Mouse (Mus musculus) heart, postnatal 0 days (tissue): ENCODE data around the gene Lap3. TPM values are rescaled to one million over a fixed set of nuclear protein-coding genes. Genes with fewer than 3 reads are reported as not detected.

Source experiments
- ATAC-seq: fragments of 200-750 bp; cut with Nextera tagmentation; 2 replicates; pipeline ENCODE4 v1.8.0; 2017; ENCODE audit warnings: low read depth, moderate number of reproducible peaks, moderate library complexity; ENCODE audit not compliant: insufficient read depth
- DNase-seq: peaks from one replicate; pipeline ENCODE4 v3.0.0-alpha.2; 2016; ENCODE audit warnings: low spot score
- H3K27ac ChIP-seq: fragments of 300-500 bp; sonication (generic); 2 replicates; pipeline ENCODE4 v1.5.1; 2014; ENCODE audit warnings: low read depth, mild to moderate bottlenecking
- H3K27me3 ChIP-seq: fragments of 300-500 bp; sonication (generic); 2 replicates; pipeline ENCODE4 v1.6.1; 2014; ENCODE audit warnings: low read length, mixed read lengths; ENCODE audit not compliant: control insufficient read depth, insufficient read depth
- H3K36me3 ChIP-seq: fragments of 300-500 bp; sonication (generic); replicated peaks from 2 replicates; pipeline ENCODE4 v1.6.1; 2014; ENCODE audit warnings: low read length, mixed read lengths; ENCODE audit not compliant: control insufficient read depth, insufficient read depth
- H3K4me1 ChIP-seq: fragments of 300-500 bp; sonication (generic); 2 replicates; pipeline ENCODE4 v1.6.1; 2014; ENCODE audit warnings: antibody characterized with exemption; ENCODE audit not compliant: control insufficient read depth, insufficient read depth
- H3K4me2 ChIP-seq: fragments of 300-500 bp; sonication (generic); 2 replicates; pipeline ENCODE4 v1.6.1; 2014; ENCODE audit warnings: low read depth, mild to moderate bottlenecking, low read length, moderate library complexity
- H3K4me3 ChIP-seq: fragments of 300-500 bp; sonication (generic); 2 replicates; pipeline ENCODE4 v1.5.1; 2014; ENCODE audit warnings: low read depth, low read length
- H3K9ac ChIP-seq: fragments of 300-500 bp; sonication (generic); replicated peaks from 2 replicates; pipeline ENCODE4 v1.6.1; 2014; ENCODE audit warnings: low read depth, low read length, mixed read lengths
- H3K9me3 ChIP-seq: fragments of 300-500 bp; sonication (generic); replicated peaks from 2 replicates; pipeline ENCODE4 v1.6.1; 2016; ENCODE audit warnings: low read length; ENCODE audit not compliant: control insufficient read depth
- CTCF ChIP-seq: IDR thresholded peaks from 2 replicates; pipeline ENCODE4 v1.5.1; 2016; ENCODE audit warnings: antibody characterized with exemption, control low read depth, low read depth
- EP300 ChIP-seq: IDR thresholded peaks from 2 replicates; pipeline ENCODE4 v1.6.1; 2016; ENCODE audit warnings: antibody characterized with exemption, low read depth
- WGBS: fragments of 180-500 bp; shearing (Covaris S2); extraction: QIAGEN DNeasy Blood & Tissue Kit; methylation state at CpG from one replicate; pipeline ENCODE4 v1.1.7; 2014; 5-methylcytosine and 5-hydroxymethylcytosine counted together
- polyA plus RNA-seq: library from polyadenylated mRNA; unstranded; fragments of >200 nt; fragmentation: Nextera tagmentation; extraction: Ambion mirVana; gene quantifications from 2 replicates; pipeline ENCODE4 v1.2.1, GENCODE M21; 2015
- total RNA-seq: library from RNA; depleted of rRNA; stranded (reverse); fragments of >200 nt; gene quantifications from 2 replicates; pipeline ENCODE4 v1.2.3, GENCODE M21; 2014; ENCODE audit warnings: low replicate concordance

Gene Lap3
- total and polyA plus RNA-seq, 2 experiments from 2014 or later, result 28.7 to 57.2 TPM

DNA sequence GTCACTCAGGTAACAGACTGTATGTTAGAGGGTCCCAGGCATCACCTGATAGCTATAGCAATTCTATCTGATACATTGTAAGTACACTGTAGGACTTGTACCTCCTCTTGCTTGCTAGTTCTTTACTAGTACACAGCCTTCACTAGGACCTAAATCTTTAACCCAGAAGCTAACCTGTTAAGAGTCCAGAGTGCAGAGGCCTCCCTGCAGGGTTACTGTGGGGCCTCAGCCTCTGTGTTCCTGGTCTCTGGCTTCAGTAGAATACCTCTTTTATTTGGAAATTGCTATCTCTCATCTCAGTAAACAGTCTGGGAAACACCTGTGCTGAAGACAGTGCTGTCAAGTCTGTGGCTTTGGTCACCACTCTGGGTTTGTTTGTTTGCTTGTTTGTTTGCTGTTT, 2.9 kb downstream of the Lap3 start:
- H3K4me2 ChIP-seq, result no peak overlapping the region

DNA sequence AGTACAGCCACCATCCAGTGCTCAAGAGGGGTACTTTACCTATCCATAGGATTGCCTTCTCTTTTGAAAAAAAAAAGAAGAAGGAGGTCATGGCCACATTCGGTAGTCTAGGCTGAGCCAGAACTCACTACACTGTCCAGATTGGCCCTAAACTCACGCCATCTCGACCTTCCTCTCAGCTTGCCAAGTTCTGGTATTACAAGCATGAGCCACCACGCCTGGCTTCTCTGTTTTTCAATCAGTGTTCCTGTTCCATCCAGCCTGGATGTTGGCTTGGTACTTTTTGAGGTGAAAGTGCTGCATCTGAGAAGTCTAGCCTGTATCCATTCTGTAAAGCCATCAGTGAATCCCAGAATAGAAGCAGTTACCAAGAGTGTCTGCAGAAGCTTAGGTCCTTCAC, 3.3 kb downstream of the Lap3 start:
- DNase-seq, result no peak
- no peak for TF ChIP-seq EP300
- TF ChIP-seq CTCF, result no peak
- no peak for ATAC-seq
- Histone ChIP-seq H3K27ac (no peak overlapping the region), H3K4me2 (no peak overlapping the region), H3K9me3 (no peaks in the 10 kb centered on the region), H3K36me3 (peaks cover 53% of the 10 kb centered on the region), H3K27me3 (no peaks in the 10 kb centered on the region), H3K4me3 (no peak overlapping the region), H3K9ac (no peak overlapping the region), H3K4me1 (peaks cover 9% of the 10 kb centered on the region; the same call in 1 of the 2 replicates)
- 86% methylated on average over 4 of the region's 4 CpGs for WGBS

More for the DNA sequence above, 2.9 kb downstream of the Lap3 start:
- H3K4me3 ChIP-seq, result no peak overlapping the region
- no peak overlapping the region for H3K27ac ChIP-seq
- ATAC-seq (no peak), DNase-seq (no peak)
- no peaks in the 10 kb centered on the region for H3K9me3 ChIP-seq
- peaks cover 49% of the 10 kb centered on the region for H3K36me3 ChIP-seq
- TF ChIP-seq CTCF (no peak), EP300 (no peak)
- H3K4me1 ChIP-seq, result peaks cover 9% of the 10 kb centered on the region; the same call in 1 of the 2 replicates
- no peak overlapping the region for H3K9ac ChIP-seq
- no peaks in the 10 kb centered on the region for H3K27me3 ChIP-seq

DNA sequence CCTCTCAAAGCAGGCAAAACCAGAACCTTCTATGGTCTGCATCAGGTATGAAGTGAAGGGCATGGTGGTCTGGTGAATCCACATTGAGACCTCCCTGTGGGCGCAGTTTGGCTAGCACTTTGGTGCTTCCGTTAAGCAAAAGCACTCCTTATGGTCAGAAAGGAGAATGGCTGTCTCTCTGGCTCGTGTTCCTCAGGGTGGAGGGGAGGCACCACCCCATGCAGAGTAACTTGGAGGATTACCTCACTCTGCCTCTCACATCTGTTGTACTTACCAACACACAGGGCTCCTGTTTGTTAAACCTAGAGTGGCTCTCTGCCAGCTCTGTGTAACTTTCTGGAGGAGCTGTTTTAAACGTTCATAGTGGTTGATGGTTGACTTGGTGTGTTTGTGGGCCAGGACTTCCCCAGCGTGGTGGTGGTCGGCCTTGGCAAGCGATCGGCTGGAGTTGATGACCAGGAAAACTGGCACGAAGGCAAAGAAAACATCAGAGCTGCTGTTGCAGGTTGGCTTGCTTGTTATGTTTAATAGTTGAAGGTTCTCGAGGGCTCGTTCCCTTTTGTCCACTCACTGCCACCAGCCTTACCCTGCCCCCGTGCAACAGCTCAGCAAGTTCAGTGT, 3.9 kb downstream of the Lap3 start:
- no peak for TF ChIP-seq EP300
- no peak for TF ChIP-seq CTCF
- Histone ChIP-seq H3K4me1 (peaks cover 9% of the 10 kb centered on the region; the same call in 1 of the 2 replicates), H3K4me2 (no peak overlapping the region), H3K9me3 (no peaks in the 10 kb centered on the region), H3K27me3 (no peaks in the 10 kb centered on the region), H3K4me3 (no peak overlapping the region), H3K9ac (no peak overlapping the region), H3K36me3 (peaks cover 59% of the 10 kb centered on the region), H3K27ac (no peak overlapping the region)
- 82% methylated on average over 12 of the region's 12 CpGs for WGBS
- ATAC-seq (no peak), DNase-seq (no peak)

DNA sequence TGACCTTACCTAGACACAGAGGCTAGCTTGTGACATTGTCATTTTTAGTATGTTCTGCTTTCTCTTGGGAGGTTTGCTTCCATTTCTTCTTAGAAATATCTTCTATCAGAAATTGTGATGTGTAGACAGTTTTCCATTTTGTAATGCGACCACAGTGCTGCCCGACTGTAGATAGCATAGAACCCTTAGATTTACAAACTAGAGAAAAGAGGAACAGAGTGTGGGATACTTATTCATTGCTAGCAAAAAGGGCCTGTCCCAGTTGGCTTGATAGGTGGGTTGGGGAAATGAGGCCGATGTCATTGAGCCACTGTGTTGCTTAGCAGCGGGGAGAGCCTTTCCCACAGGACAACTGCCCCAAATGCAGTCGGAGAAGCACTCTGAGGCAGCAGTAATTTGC, 4.4 kb downstream of the Lap3 start:
- H3K4me2 ChIP-seq, result no peak overlapping the region
- DNase-seq (no peak), ATAC-seq (no peak)
- peaks cover 9% of the 10 kb centered on the region; the same call in 1 of the 2 replicates for H3K4me1 ChIP-seq
- no peak overlapping the region for H3K4me3 ChIP-seq
- H3K27me3 ChIP-seq, result no peaks in the 10 kb centered on the region
- no peak overlapping the region for H3K27ac ChIP-seq
- TF ChIP-seq CTCF, result no peak
- TF ChIP-seq EP300, result no peak
- peaks cover 64% of the 10 kb centered on the region for H3K36me3 ChIP-seq
- WGBS, result 85% methylated on average over 5 of the region's 5 CpGs
- no peaks in the 10 kb centered on the region for H3K9me3 ChIP-seq
- H3K9ac ChIP-seq, result no peak overlapping the region

DNA sequence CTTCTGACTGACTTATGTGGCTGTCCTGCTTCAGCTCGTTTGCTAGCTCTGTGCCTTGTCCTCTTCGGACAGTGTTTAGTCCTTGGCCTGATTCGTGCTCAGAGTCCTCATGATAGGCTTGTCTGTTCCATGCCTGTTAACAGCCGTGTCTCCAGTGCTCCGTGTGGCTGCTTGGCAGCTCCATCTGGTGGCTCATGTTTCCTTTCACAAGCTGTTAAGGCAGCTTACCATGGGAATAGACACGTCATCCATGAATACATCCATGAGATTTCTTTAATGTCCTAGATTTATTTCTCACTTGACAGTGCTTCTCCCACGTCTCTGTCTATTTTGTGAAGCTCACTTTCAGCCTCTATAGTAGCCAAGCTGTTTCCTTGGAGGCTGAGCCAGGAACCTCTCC, 16.9 kb downstream of the Lap3 start:
- Histone ChIP-seq H3K4me1 (no peaks in the 10 kb centered on the region), H3K27ac (no peak overlapping the region), H3K27me3 (no peaks in the 10 kb centered on the region), H3K36me3 (peaks cover 69% of the 10 kb centered on the region), H3K4me3 (no peak overlapping the region), H3K4me2 (no peak overlapping the region), H3K9ac (no peak overlapping the region), H3K9me3 (no peaks in the 10 kb centered on the region)
- TF ChIP-seq CTCF (no peak), EP300 (no peak)
- ATAC-seq, result no peak
- 83% methylated on average over 7 of the region's 7 CpGs for WGBS
- DNase-seq, result no peak

DNA sequence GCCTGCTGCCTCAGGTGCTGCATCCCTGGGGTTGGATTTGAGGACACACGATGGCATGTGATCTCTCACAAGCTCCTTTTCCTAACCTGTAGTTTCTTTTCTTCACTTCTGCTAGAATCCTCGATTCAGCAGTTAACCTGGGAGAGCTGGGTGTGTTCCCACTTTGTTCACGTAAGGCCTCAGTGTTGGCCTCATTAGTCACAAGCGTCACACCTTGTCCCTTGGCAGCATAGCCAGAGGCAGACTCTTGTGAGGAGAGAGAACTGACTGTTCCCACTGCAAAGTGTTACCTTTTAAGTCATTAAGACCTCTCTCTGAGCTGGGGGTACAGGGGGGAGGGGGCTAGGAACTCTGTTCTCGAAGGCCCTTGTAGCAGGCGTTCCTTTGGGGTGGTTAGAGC, 19.7 kb downstream of the Lap3 start:
- Histone ChIP-seq H3K4me2 (no peak overlapping the region), H3K4me1 (no peaks in the 10 kb centered on the region), H3K27me3 (no peaks in the 10 kb centered on the region), H3K36me3 (peaks cover 42% of the 10 kb centered on the region), H3K27ac (no peak overlapping the region), H3K9ac (no peak overlapping the region), H3K4me3 (no peak overlapping the region), H3K9me3 (no peaks in the 10 kb centered on the region)
- TF ChIP-seq CTCF (no peak), EP300 (no peak)
- no peak for ATAC-seq
- WGBS, result 86% methylated on average over 6 of the region's 6 CpGs
- DNase-seq, result no peak
